Mouse (Mus musculus): ENCODE measurements at regions not wholly inside any gene's neighbourhood (a gene's known extent, or its start where the extent isn't known, plus 50 kb on each side); places are given as distances from the start of the nearest gene placed in this dataset.

DNA sequence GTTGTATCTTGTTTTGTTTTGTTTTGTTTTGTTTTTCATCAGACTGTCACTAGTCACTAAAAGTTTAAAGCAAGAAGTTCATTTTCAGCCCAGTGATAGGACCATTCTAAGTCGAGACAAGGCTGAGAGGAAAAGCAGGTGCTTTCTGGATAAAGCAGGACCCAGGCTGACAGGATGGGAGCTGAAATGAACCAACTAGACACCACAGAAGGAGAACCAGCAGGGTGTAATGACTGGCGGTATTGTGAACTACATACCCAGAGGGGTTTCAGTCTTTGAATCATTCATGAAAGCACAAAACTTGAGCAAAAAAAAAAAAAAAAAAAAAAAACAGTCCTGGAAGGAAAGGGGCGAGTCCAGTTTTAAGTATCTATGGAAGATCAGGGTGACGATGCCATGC, 75.9 kb upstream of the Tenm4 start:
- DNase-seq (ENCODE audit: low spot score): no peak

DNA sequence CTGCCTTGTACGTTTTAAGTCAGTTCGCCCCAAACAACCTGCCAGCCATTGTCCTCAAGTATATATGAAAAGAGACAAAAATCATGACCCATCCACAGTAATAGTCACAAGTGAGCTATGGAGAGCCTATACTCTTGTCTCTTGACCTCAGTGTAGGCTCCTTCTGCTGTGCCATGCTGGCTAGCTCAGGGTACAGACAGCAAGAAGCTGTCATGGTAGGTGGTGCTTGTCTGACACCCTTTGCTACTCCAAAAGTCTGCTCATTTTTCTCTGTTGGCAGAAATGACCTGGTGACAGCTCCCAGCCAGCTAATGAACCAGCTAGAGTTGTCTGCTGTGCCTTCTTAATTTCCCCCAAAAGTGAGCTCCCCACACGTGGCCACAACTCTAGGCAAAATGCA, 75.3 kb upstream of the Tenm4 start:
- no peak for DNase-seq (ENCODE audit: low spot score)

DNA sequence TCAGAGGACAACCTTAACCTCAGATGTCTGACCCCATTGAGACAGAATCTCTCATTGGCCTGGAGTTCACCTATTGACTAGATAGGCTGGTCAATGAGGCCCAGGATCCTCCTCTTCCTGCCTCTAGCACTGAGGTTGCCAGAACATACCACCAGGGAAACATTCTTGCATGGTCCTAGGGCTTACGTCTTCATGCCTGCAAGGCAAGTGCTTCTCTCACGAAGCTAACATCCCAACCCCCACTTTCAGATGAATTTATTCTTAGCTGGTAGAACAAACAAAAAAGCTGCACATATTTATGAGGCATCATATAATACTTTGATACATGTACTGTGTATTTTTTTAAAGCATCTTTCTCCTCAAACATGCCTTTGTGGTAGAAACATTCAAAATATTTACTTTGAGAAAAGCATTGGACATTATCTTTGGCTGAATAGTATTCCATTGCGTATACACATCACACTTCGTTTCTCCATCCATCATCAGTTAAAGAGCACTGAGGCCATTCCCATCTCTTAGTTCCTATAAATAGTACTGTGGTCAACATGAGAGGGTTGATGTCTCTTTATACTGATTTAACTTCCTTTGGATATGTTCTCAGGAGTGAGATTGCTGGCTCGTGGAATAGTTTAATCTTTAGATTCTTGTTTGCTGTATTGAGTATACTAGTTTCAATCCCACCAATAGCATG, 72.2 kb upstream of the Tenm4 start:
- DNase-seq (ENCODE audit: low spot score): no peak

DNA sequence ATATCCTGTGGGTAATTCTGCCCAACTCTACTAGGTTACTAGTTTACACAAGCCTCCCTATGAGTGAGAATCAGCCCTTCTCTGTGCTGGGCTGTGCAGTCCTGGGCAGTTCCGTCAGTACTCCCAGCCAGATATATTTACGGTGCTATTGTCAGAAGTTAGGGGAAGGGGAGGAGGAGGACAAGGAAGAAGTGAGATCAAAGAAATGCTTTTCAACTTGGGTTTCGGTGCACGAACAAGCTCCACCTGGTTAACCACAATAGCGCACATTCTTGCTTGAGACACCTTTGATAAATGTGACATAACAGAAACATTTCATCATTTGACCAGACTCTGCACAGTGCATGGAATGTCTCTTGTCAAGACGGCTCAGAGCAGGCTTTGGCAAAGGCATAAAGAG, 68.3 kb upstream of the Tenm4 start:
- DNase-seq (ENCODE audit: low spot score): no peak

DNA sequence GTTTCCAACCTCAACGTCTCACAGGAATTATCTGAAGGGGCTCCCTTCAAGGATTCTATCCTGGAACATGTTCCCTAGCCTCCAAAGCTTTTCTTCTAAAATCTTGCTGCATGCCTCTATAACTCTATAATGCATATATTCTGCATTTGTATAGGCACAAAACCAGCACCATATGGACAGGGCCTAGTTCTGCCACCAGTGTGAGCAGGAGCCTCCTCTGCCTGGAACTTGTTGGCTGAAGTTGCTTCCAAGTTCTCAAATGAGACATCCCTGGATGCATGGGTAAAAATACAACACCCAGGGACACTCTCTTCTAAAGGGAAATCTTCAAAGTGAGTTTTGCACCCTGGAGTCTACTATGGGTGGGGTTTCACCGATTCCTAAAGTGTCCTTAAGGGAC, 62.3 kb upstream of the Tenm4 start:
- no peak for DNase-seq (ENCODE audit: low spot score)

DNA sequence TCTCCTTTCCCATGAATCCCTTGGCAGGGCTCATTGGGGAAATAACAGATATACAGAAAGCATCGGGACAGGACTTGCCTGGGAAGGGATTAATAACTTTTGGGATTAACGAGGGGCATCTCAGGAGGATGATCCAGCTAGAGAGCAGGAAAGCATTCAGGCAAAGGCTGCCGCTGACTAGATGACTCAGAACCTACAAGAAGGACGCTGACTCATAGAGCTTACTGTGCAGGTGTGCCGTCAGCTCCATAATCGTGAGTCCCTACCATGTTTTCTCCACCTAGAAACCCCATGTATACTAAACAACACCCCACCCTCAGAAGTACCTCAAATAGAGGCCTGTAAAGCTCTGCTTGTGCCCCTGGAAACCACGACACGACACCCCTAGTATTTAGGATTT, 50.9 kb upstream of the Tenm4 start:
- no peak for DNase-seq (ENCODE audit: low spot score)

All from layer of hippocampus, adult 9-10 months (tissue).